Mouse (Mus musculus) fibroblast of lung, adult 2 months (primary cell): ENCODE data around the gene Acan.

Experiments used
- DNase-seq: peaks from one replicate; pipeline ENCODE4 v3.0.0-alpha.2; 2011; ENCODE audit warnings: low read depth

Gene Acan

DNA sequence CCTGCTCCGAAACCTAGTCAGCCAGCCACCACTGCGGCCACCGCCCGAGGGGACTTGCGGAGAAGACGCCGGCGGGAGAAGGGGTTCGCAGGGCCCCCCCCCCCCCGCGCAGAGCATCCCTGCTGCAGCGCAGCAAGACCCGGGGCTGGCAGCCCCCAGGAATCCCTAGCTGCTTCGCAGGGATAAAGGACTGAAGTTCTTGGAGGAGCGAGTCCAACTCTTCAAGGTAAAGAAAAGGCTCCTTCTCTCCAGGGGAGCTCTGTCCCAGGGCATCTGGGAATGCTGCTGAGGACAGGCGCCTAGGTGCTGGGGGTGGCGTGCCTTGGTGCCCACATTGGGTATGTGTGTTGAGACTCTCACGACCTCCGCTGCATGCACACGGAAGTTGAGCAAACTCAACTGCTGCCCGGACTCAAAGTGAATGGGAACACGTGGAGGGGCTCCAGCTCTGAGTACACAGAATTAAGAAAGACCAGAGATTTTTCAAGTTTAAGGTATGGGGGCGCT lies at the start of gene Acan:
Gene Acan (plus strand): TSS at position 101 of the 507 bp plus-strand sequence.
- DNase-seq, result no peak

DNA sequence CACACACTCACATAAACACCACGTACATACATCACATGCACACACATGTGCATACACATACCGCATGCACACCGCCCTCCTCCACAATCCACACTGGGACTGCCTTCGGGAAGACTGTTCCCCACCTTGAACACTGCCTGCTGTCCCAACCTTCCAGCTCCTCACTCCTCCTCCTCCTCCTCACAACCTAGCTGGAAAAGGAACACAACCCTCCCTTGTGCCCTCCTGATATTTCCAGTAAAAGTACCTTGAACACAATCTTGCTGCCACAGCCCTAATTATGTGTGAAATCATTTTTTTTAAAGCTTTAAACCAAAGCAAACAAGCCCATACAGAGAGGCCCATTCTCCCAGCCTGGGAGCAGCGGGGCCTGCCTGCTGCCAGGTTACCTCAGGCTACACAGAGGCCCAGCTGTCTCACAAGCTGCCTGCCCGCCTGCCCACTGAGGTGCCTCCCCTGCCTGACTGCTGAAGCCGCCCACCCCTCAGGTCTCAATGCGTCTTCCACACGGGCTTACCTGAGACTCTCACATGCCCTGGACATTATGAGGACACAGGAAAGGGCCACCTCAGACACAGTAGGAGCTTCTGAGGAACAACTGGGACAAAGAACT lies 31.9 kb upstream of the Acan start:
- no peak for DNase-seq

DNA sequence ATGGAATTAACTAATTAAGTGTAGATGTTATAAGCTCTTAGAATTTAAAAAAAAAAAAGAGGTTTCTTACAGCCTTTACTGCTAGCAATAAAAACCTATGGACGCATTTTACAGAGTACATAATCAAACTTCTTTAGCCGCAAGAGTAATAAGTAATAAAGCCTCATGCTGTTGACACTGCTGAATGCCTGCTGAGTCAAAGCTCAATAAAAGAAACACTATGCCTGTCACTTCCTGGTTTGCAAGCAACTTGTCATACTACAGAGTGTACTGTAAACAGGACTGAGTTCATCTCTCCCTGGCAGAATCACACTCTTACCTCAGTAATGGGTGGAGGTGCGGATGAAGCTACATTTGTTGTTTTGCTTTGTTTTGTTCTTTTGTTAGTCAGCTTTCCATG lies 24.1 kb upstream of the Acan start:
- DNase-seq, result no peak

DNA sequence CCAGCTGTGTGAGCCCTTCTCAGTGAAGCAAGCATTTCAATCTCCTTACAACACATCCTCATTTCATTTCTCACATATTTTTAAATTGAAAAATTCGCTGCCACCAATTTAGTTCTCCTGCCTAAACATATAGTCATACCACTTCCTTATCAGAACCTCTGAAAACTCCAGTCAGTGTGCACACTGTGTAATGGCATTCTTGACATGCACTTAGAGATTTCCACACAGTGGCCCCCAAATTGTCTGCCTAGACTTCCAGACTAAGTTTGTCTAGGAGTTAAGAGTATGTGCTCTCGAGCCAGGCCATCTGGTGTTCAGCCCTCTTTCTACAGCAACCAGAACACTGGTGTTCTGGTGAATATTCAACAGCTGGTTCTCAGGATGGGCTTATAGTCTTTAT lies 19.5 kb upstream of the Acan start:
- DNase-seq, result no peak

DNA sequence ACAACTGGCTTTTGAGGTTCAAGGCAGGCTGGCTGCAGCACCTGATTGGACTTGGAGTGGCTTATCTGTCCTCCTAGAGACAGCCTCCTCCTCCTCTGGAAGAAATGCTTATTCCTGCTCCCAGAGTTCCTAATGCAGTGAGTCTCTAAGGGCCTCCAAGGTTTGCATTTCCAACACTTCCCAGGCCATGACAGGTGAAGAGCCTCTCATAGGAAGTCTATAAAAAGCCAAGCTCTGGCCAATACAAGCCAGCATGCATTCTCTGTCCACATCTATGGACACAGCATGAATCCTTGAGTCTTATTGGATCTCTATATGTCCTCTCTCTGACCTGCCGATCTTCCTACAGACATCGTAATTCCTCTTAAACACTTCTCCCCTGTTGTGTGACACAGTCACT lies 18.8 kb upstream of the Acan start:
- DNase-seq, result no peak

DNA sequence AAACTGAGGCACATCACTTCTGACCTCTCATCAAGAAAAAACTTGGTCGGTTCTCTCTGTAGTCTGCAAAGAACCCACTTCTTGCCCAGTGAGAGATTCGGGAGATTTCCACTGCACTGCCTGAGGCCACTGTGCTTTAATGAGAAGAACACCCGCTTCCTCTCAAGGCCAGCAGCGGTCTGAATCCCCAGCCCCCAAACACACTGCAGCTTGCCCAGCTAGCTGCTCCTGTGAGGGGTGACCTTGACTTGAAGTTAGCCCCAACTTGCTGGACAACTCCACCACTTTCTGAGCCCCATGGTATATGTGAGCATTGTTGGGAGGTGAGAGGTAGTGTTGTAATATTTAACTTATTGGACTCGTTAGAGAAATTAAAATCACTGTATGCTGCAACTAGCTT lies 1.2 kb upstream of the Acan start:
- DNase-seq, result no peak

DNA sequence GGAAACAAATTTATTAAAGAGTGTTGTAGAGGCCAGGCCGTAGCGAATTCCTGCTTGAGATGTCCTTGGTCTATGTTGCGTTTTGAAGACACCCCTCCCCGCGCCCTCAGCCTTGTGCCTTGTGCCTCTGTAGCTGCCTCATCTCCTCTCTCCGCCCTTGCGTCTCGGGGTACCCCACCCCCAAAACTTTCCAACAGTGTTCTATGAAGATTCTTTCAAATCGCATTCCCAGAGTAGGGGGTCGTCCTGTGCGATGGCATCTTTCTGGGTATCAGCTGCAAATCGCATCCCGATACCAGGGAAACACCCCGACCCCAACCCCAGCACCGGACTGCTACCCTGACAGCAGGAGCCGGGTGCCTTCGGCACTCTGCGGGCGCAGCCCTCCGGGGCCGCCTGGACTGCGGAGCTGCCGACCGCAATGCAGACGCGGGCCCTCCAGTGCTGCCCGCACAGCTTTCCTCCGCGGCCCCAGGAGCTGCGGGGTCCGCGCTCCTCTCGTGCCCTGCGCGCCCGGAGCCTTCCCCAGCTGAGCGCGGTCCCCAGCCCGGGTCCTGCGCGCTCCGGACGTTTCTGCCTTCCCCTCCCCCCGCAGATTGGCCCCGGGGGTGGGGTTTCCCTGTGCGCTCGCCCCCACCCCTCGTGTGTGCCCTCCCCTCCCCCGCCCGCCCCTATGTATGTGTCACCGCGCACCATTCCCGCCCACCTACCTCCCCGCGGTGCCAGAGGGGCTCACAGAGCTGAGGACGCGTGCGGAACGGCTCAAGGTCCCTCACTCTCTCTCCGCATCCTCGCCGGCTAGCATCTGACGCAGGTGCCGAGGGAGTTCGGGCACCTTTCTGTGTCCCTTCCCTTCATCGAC lies 531 bp upstream of the Acan start:
- DNase-seq, result no peak

DNA sequence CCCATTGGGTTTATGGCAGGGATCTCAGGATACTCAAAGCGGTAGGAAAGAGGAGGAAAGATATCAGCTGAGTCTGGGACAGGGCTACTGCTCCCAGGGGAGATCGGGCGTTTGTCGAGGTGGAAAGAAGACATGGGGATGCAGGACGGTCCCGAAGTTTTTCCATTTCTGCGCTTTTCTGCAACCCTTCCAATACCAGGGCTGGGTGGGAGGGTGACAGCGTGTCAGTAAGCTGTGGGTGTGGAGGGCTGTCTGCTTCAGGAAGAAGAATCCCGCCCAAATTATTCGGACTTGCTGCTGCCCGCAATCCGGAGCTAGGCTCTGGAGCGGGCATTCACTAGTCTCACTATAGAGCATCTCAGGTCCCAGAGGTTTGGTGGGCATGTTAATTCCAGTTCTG lies 828 bp downstream of the Acan start:
- no peak for DNase-seq

DNA sequence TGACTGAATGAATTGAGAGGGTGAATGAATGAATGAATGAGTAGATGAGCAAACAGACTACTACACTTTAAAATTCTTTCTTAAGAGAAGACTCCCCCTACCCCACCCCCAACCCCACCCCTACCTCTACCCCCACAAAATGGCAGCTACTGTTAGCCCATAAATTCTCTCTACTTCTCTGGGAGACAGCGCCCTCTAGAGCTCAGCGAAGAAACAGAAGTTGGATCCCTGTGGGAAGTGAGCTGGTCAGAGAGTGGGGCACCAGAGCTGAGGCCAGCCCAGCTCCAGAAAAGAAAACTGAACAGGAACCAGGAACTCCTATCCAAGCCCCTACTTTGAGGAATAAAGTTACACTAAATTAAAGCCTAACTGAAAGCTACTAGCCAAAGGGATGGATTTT lies 5.3 kb downstream of the Acan start:
- DNase-seq, result no peak

DNA sequence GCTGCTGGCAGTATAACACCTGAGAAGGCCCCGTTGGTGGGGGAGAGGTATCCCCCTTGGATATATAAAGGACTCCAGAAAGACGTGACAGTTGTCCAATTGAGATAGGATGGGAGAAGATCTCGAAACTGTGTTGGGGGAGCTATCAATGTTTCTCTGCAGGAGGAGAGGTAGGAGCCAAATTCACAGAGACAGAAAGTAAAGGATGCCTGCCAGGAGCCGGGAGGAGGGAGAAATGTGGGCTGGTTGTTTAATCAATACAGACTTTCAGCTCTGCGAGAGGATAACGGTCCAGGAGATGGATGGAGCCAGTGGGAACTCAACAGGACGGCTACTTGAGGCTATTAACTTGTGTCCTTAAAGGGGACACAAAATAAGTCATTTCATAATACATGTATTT lies 14.2 kb downstream of the Acan start:
- no peak for DNase-seq

DNA sequence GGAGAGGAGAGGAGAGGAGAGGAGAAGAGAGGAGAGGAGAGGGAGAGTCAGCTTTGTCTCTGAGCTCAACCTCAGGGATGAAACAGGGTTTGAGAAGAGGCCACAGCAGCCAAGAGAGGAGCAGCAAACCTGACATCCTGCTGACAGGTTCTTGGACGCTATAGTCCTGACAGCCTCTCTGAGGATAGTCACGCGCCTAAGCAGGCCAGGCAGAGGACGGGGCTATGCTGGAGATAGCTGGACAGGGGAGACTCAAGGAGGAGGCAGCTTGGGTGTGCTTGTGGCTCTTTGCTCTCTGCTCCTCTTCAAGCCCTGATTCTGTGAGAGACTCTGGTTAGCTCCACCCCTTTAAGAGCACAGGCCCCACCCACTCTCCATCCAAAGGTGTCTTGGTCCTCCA lies 14.9 kb downstream of the Acan start:
- no peak for DNase-seq

DNA sequence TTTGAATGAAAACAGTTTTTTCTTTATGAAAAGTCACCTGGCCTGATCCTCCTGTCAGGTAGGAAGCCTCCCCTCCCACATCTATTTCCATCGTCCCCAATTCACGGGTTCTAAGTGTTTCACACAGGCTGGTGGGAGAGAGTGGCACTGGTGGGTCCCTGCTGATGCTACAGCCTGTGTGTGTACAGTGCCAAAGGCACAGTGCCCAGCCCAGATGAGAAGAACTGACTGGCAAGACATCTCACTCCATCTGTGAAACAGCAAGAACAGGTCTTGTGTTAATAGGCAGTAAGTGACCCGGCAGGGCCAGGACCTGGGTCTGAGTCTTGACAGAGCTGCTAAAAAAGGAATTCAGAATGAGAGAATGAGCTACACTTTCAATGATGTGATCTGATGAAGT lies 25.9 kb downstream of the Acan start:
- DNase-seq, result no peak

DNA sequence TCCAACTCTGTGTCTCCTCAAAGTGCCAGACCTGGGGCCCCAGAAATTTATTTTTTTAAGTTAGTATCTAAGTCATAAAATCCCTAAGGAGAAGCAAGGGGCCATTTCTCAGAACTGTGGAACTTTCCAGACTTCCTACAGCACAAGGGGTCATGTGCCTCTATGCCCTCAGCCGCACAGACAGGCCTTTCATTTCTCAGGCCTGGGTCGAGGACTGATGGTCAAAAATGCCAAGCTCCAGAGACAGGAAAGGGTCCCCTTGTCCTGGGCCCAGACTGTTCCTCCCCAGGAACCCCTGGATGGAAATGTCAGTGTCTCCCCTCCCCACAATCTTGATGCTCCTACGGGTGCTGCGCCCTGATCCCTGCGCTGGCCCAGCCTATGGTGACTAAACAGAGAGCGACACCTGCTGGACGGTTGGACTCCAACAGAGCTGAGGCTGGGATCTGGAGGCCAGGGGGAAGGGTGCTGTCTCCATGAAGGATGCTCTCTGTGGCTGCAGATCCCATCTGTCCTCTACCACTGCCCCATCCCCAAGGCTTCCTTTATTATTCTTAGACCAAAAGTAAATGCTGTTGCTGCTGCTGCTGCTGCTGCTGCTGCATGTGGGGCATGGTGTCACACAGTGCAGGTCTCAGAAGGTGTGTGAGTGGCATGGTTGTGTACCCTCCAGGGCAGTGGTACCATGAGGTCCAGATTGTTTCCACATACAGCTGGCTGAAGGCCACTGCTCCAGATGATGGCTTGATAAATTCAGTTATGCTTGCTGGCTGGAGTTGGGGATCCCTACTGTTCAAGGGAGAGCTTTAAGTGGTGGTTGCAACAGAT lies 27.5 kb downstream of the Acan start:
- DNase-seq, result peak; percentile 32

DNA sequence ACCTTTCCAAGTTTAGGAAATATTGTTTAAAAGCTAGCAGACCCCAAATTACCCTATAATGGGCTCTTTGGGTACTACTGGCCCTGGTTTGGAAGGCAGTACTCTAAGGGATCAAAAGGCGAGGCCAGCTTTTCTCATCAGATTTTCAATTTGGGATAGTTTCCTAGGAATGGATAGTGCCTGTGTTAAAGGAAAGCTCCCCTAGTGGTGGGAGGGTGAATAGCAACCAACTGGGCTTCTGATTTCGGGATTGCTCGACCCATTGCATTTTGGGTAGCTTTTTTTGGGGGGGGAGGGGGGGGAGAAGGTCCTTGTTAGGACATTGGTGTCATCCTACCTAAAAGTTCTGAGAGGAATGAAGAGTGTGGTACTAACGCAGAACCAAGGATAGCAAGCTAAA lies 35.8 kb downstream of the Acan start:
- no peak for DNase-seq

DNA sequence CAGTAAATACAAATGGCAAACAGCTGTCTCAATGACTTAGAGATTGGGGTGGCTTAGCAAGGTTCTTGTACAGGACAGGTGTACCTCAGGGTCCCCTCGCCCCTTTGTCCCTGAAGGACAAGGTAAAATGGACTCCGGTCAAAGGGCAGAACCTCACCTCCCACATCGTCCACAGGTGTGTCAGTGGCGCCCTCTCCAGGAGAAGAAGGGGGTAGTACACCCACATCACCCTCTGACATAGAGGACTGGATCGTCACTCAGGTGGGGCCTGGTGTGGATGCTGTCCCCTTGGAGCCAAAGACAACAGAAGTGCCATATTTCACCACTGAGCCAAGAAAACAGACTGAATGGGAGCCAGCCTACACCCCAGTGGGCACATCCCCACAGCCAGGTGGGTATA lies 43.2 kb downstream of the Acan start:
- no peak for DNase-seq

DNA sequence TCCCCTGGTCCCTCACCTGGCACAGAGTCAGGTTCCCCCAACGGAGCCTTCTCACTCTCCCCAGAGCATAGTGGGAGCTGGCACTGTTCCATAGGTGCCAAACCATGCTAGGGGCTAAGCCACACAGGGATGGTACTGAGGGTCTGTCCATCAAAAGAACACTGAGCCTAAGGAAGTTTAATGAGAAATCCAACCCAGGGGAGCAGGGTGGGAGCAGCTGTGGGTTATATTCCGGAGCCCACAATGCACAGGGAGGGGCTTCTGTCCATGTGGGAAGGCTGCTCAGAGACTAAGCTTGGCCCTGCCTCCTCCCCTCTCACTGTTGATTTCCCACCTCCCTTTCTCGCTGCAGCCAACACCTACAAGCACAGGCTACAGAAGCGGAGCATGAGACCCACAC lies 60.6 kb downstream of the Acan start:
- DNase-seq, result no peak

DNA sequence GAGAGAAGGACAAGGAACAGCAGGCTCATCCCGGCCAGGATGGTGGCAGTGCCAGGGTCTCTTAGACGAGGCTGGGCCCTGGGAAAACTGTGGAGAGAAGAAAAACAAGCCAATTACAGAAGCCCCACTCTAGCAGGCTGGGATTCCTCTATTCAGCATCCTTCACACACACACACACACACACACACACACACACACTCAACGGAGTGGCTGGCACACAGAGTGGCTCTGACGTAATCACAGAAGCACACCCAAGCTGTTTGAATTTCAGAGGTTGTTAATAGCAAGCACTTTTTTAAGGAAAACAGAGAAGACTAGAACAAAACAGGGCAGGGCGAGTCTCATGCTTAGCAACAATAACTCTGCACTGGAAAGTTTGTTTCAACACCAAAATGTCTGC lies 70.2 kb downstream of the Acan start:
- no peak for DNase-seq

DNA sequence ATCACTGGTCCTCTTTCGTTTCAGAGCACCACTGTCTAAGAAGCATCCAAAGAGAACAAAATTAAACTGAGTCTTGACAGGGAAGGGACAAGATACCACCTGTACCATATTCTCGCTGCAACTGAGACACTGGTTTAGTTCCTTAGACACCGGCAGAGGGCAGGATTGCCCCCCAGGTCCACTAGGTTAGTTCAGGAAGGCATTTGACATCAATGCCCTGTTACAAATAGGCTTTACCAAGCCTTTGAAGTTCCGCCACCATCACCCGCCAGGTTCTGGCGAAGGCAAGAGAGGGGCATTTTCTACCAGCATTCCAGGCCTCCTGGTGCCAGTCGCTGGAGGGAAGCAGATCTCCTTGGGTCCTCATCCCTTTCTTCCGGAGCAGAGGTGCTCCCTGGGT lies 76.6 kb downstream of the Acan start:
- no peak for DNase-seq

DNA sequence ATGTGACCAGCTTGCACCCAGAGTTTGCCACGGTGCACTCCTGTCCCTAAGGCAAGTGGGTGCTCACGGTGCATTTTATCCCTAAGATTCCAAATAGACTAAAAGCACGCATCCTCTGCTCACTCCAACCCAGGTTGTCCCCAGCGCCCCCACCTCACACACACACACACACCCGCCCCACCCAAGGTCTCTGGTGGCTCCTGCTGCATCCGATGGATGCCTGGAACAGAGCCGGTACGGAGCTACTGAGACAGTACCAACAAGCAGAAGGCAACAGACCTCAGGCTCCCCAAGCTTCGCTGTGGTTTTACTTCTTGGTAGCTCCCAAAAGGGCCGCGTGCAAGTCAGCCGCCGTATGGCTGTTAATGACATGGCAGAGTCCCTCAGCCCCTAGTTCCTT lies 77.1 kb downstream of the Acan start:
- DNase-seq, result no peak

DNA sequence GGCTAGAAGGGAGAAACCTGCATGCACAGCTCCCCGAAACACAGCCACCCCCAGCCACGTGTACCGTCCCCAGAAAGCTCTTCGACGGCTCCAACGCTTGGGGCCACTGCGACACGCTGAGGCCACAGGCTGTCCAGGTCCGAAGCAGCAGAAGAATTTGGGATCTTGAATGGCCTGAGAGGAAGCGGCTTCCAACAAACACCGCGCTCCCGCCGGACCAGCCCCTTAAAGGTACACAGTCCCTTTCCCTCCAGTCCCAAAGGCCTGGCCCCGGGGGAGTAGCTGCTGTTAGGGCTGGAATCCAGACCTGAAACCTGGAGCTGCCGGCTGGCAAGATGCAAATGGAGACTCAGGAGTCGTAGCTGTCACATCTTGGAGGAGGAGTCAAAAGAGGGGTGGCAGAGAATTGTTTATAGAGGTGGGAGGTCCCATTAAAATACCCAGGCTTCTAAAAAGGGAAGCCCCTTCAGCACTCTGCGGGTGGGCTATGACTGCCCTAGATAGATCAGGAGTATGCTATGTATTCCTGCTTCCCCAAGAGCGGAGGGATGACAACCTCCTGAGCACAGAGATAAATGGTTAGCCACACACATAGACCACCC lies 77.7 kb downstream of the Acan start, which contains the start of gene Hapln3:
Gene Hapln3 (minus strand): TSS at position 176 of the 602 bp plus-strand sequence.
- no peak for DNase-seq

DNA sequence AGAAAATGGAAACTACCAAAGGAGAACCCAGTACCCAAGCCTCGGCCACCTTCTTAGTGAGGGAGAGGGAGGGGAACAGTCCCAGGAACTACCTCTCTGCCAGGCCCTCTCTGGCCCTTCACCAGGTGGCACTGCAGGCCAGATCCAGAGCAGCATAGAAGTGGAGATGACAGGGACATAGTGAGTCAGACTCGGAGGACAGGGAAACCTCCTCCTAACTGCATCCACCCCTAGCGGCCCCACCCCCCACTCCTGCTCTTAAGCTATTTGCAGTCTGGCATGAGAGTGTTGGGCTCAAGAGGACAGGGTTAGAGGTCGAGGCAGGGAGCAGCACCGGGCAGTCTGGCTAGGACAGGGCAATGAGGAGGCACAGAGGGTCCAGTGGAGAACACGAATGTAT lies 80.1 kb downstream of the Acan start:
- no peak for DNase-seq

DNA sequence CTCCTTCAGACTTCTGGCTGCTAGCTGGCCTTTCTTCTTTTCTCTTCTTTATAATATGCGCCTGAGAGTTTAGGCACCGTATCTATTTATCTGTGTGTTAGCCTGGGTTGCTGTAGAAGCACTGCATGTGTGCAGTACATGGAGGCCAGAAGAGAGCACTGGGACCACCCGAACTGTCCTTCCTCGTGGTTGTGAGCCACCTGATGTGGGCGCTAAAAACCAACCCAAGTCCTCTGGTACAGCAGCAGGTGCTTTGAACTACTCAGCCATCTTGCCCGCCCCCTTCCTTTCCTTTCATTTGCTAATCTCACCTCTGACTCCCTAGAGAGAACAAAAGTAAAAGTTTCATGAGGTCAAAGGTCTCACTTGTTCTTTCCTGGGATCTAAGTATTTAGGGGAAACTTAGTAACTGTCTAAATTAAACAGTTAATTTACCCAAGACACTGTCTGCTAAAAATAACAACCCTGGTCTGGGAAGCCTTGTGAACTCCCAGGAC lies 86.1 kb downstream of the Acan start:
- DNase-seq, result no peak
